In the genomic region with DNA sequence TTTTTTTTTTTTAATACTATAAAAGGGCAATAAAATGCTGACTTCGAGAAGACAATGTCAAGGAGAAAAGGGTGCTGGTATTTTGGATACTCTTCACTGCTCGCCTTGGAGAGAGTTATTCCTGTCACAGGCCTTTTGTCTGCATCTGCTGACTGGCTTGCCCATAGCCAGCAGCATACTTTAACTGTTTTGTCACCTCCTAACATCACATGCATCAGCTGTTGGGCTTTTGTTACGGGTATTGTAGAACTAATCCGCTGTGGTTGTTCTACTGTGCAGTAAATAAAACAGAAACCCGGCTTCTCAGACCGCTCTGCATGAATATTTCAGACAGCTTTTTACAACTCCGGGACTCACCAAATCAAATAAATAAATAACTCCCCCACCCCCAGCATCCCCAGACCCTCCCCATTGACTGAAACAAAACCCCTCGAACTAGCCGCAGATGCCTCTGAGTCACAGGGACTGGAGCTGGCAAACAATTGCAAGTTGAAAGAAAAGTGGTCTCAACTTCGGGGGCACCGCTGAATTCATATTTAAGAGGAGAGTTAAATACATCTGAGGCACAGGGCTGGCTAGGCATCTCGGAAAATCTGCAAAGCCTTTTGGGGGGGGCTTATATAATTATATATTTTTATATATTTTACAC, we compare ENCODE assay signal across 12 mouse cellular contexts. TPM values are rescaled to one million over a fixed set of nuclear protein-coding genes. Genes with fewer than 3 reads are reported as not detected.
DNase-seq lines count a peak whose midpoint lies in the region; ATAC-seq and TF ChIP-seq lines count a peak whose summit lies in the region.
"Had no signal": no experiment of that assay in that cellular context is flagged by ENCODE, and none has a peak within 500 bp of the region (broad histone marks: within the 10 kb centered on the region; RNA-seq: fewer than 3 reads in every experiment).

No protein-coding gene starts in this region.

- no peak for TF ChIP-seq CTCF in midbrain, postnatal 0 days (IDR thresholded peaks at IDR 0.05)

- peaks cover 79% of the 10 kb centered on the region for H3K4me1 ChIP-seq in hindbrain, embryonic 10.5 days (replicated peaks)
- H3K4me1 ChIP-seq in hindbrain, embryonic 16.5 days (ENCODE audit: control insufficient read depth, insufficient read depth, low read depth, low read length): peaks cover 6% of the 10 kb centered on the region
- H3K4me1 ChIP-seq in forebrain, embryonic 12.5 days: peaks cover 55% of the 10 kb centered on the region
- H3K4me1 ChIP-seq in midbrain, postnatal 0 days (ENCODE audit: insufficient read depth, low read length): no peaks in the 10 kb centered on the region; the same call in 1 of the 2 replicates

- H3K4me2 ChIP-seq in hindbrain, embryonic 16.5 days (ENCODE audit: low read length): no peak overlapping the region
- H3K4me2 ChIP-seq in forebrain, embryonic 12.5 days: peak overlapping the region; percentile 22
- H3K4me2 ChIP-seq in midbrain, postnatal 0 days (ENCODE audit: low read depth, low read length, poor library complexity, severe bottlenecking): no peak overlapping the region; the same call in 1 of the 2 replicates
- H3K4me2 ChIP-seq: liver, embryonic 11.5 days had no signal

- H3K27ac ChIP-seq in hindbrain, embryonic 10.5 days: peak overlapping the region; percentile 77
- H3K27ac ChIP-seq in hindbrain, embryonic 16.5 days (ENCODE audit: low read depth, low read length): no peak overlapping the region
- H3K27ac ChIP-seq in forebrain, embryonic 12.5 days: 0 out of 2 replicates have a peak overlapping the region, but pooled peaks have one; percentile 5
- no peak overlapping the region for H3K27ac ChIP-seq in midbrain, postnatal 0 days (ENCODE audit: low read depth, low read length)

- WGBS in hindbrain, embryonic 10.5 days: 12% methylated on average over 12 of the region's 12 CpGs
- WGBS in hindbrain, embryonic 16.5 days: 11% methylated on average over 12 of the region's 12 CpGs
- 10% methylated on average over 12 of the region's 12 CpGs for WGBS in forebrain, embryonic 12.5 days
- 16% methylated on average over 12 of the region's 12 CpGs for WGBS in midbrain, postnatal 0 days

- ATAC-seq in hindbrain, embryonic 16.5 days: no peak
- 0 out of 2 replicates have a peak, but pooled peaks have one; percentile 53 for ATAC-seq in forebrain, embryonic 12.5 days (ENCODE audit: low FRiP score)
- ATAC-seq in midbrain, postnatal 0 days (ENCODE audit: low FRiP score): no peak
- no peak for ATAC-seq in erythroblast, adult 5-6 weeks (replicated peaks; ENCODE audit: low FRiP score, poor library complexity, severe bottlenecking)
- ATAC-seq: CD4-positive, CD25-positive, alpha-beta regulatory T cell, adult 4 months had no signal

- H3K36me3 ChIP-seq in hindbrain, embryonic 10.5 days: peaks cover 12% of the 10 kb centered on the region; the same call in 1 of the 2 replicates
- no peaks in the 10 kb centered on the region for H3K36me3 ChIP-seq in hindbrain, embryonic 16.5 days (ENCODE audit: control insufficient read depth, insufficient read depth, low read length)
- H3K36me3 ChIP-seq in forebrain, embryonic 12.5 days (replicated peaks): no peaks in the 10 kb centered on the region
- H3K36me3 ChIP-seq in midbrain, postnatal 0 days (ENCODE audit: insufficient read depth, low read length): no peaks in the 10 kb centered on the region

- no peaks in the 10 kb centered on the region for H3K9me3 ChIP-seq in hindbrain, embryonic 10.5 days
- H3K9me3 ChIP-seq in hindbrain, embryonic 16.5 days (ENCODE audit: control insufficient read depth, low read length): no peaks in the 10 kb centered on the region
- H3K9me3 ChIP-seq in forebrain, embryonic 12.5 days: no peaks in the 10 kb centered on the region
- no peaks in the 10 kb centered on the region for H3K9me3 ChIP-seq in midbrain, postnatal 0 days (ENCODE audit: low read length)

- peak; percentile 44 for DNase-seq in hindbrain, embryonic 10.5 days (ENCODE audit: low spot score)
- peak; percentile 34 for DNase-seq in heart, postnatal 4 days
- DNase-seq in midbrain, postnatal 0 days (ENCODE audit: low spot score): peak; percentile 40
- no peak for DNase-seq in spleen, postnatal 36 days (ENCODE audit: low spot score in 2 of 2)
- no peak for DNase-seq in kidney, postnatal 25 days
- DNase-seq: right cerebral cortex, postnatal 4 days had no signal

- peaks cover 2% of the 10 kb centered on the region; the same call in 1 of the 2 replicates for H3K27me3 ChIP-seq in hindbrain, embryonic 10.5 days (ENCODE audit: insufficient read depth, poor library complexity, severe bottlenecking)
- no peaks in the 10 kb centered on the region; the same call in 1 of the 2 replicates for H3K27me3 ChIP-seq in hindbrain, embryonic 16.5 days (replicated peaks; ENCODE audit: control insufficient read depth, insufficient read depth, low read length)
- peaks cover 16% of the 10 kb centered on the region for H3K27me3 ChIP-seq in forebrain, embryonic 12.5 days
- no peaks in the 10 kb centered on the region for H3K27me3 ChIP-seq in midbrain, postnatal 0 days (ENCODE audit: insufficient read depth, low read length)

- H3K9ac ChIP-seq in hindbrain, embryonic 16.5 days (ENCODE audit: low read depth, low read length): no peak overlapping the region
- H3K9ac ChIP-seq in forebrain, embryonic 12.5 days: no peak overlapping the region
- no peak overlapping the region for H3K9ac ChIP-seq in midbrain, postnatal 0 days (replicated peaks; ENCODE audit: low read length, poor library complexity, severe bottlenecking)

- H3K4me3 ChIP-seq in hindbrain, embryonic 10.5 days: peak overlapping the region; percentile 14
- no peak overlapping the region for H3K4me3 ChIP-seq in hindbrain, embryonic 16.5 days (ENCODE audit: low read length)
- H3K4me3 ChIP-seq in forebrain, embryonic 12.5 days (replicated peaks): no peak overlapping the region
- no peak overlapping the region for H3K4me3 ChIP-seq in midbrain, postnatal 0 days (ENCODE audit: low read depth, low read length)

RNA-seq across cellular contexts. Expression of a gene that starts 41.7 kb away (rescaled TPM):
- 7.5 and 9.4 TPM in 2 replicates for polyA plus RNA-seq in hindbrain, embryonic 10.5 days (2016; fragmentation: Nextera tagmentation; extraction: Ambion mirVana)
- 6.1 and 6.9 TPM in 2 replicates for polyA plus RNA-seq in hindbrain, embryonic 16.5 days (2015; fragmentation: Nextera tagmentation; extraction: Ambion mirVana)
- polyA plus RNA-seq in forebrain, embryonic 12.5 days (2016; fragmentation: Nextera tagmentation; extraction: Ambion mirVana): 13.4 and 16.3 TPM in 2 replicates
- 10 to 100 TPM; 57.6 to 58.0 TPM for total RNA-seq in heart, postnatal 4 days (2021)
- 11.1 and 16.0 TPM in 2 replicates for total RNA-seq in midbrain, postnatal 0 days (2014; rRNA removed)
- polyA plus RNA-seq in midbrain, postnatal 0 days (2015; fragmentation: Nextera tagmentation; extraction: Ambion mirVana): 6.0 and 11.9 TPM in 2 replicates
- not detected in 2 replicates for total RNA-seq in erythroblast, adult 5-6 weeks (2015; ENCODE audit: low replicate concordance)
- total RNA-seq in erythroblast, adult 5-6 weeks (2017; ENCODE audit: low replicate concordance): not detected in 2 replicates
- total RNA-seq: granulocyte monocyte progenitor cell, adult 5-6 weeks had no signal

Comparison
In these comparisons a context has a peak if more than half of its experiments do, and no peak if none do; other contexts are left out.
1. H3K27ac ChIP-seq: peak in hindbrain, embryonic 10.5 days (single experiment) and forebrain, embryonic 12.5 days (single experiment); none in hindbrain, embryonic 16.5 days (single experiment) and midbrain, postnatal 0 days (single experiment).
2. DNase-seq: peak in hindbrain, embryonic 10.5 days (single experiment), heart, postnatal 4 days (single experiment) and midbrain, postnatal 0 days (single experiment); none in spleen, postnatal 36 days (0 of 2) and kidney, postnatal 25 days (0 of 2).